25 mouse cellular contexts compared by ENCODE assay signal in the genomic region with DNA sequence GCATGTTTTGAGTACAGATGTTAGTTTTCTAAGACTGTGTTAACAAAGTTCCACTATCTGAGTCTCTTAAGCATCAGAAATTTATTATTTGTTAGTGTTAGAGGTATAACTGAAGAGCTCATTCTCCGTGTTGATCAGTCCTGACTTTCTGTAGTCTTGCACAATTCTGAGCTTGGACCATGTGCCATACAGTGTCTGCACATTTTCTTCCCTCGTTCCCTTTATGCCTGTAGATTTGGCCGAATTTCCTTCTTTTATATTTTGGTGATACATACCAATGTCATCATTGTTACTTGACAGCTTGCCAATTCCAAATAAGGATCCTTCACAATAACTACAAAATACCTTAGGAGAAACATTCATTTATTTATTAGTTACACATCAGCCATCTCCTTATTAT.
"Had no signal": no experiment of that assay in that cellular context is flagged by ENCODE, and none has a peak within 500 bp of the region (broad histone marks: within the 10 kb centered on the region; RNA-seq: fewer than 3 reads in every experiment).

No protein-coding gene starts in this region.

- H3K9me3 ChIP-seq: heart, embryonic 13.5 days; heart, embryonic 15.5 days; hindbrain, embryonic 13.5 days; hindbrain, embryonic 15.5 days; kidney, embryonic 15.5 days; limb, embryonic 10.5 days; limb, embryonic 12.5 days had no signal

- ATAC-seq: forebrain, postnatal 0 days; hindbrain, postnatal 0 days; intestine, embryonic 16.5 days had no signal

- H3K27me3 ChIP-seq: heart, embryonic 13.5 days; heart, embryonic 15.5 days; hindbrain, embryonic 13.5 days; hindbrain, embryonic 15.5 days; kidney, embryonic 15.5 days; limb, embryonic 12.5 days had no signal

- H3K36me3 ChIP-seq: heart, embryonic 13.5 days; heart, embryonic 15.5 days; hindbrain, embryonic 13.5 days; hindbrain, embryonic 15.5 days; kidney, embryonic 15.5 days; limb, embryonic 10.5 days; limb, embryonic 12.5 days had no signal

- H3K4me3 ChIP-seq: heart, adult 2 months; heart, embryonic 13.5 days; heart, embryonic 15.5 days; hindbrain, embryonic 13.5 days; hindbrain, embryonic 15.5 days; kidney, embryonic 15.5 days; limb, embryonic 10.5 days; limb, embryonic 12.5 days had no signal

- H3K27ac ChIP-seq: heart, adult 2 months; heart, embryonic 13.5 days; heart, embryonic 15.5 days; hindbrain, embryonic 13.5 days; hindbrain, embryonic 15.5 days; hindbrain, postnatal 0 days; kidney, embryonic 15.5 days; kidney, postnatal 0 days; limb, embryonic 10.5 days; limb, embryonic 12.5 days had no signal

- H3K4me2 ChIP-seq: heart, embryonic 11.5 days; heart, embryonic 13.5 days; heart, embryonic 15.5 days; hindbrain, embryonic 13.5 days; hindbrain, embryonic 15.5 days; kidney, embryonic 15.5 days; limb, embryonic 12.5 days; liver, embryonic 11.5 days had no signal

- DNase-seq: forebrain, postnatal 0 days; gastrocnemius, postnatal 14 days; gastrocnemius, postnatal 36 days; heart, adult 11 months; heart, adult 2 months; heart, postnatal 14 days; heart, postnatal 36 days; kidney, adult 11 months; kidney, adult 2 months; kidney, adult 9 months; kidney, postnatal 14 days; kidney, postnatal 36 days; liver had no signal

- H3K9ac ChIP-seq: forebrain, postnatal 0 days; heart, embryonic 13.5 days; heart, embryonic 15.5 days; hindbrain, embryonic 13.5 days; hindbrain, embryonic 15.5 days; kidney, embryonic 15.5 days; limb, embryonic 12.5 days had no signal

- H3K4me1 ChIP-seq: heart, embryonic 13.5 days; heart, embryonic 15.5 days; hindbrain, embryonic 13.5 days; hindbrain, embryonic 15.5 days; kidney, embryonic 15.5 days; limb, embryonic 10.5 days; limb, embryonic 12.5 days had no signal
